Comparison of ENCODE assay signal across 9 mouse cellular contexts in genomic region chr15:66442333-66442732, GRCm38 (mm10). TPM values are rescaled to one million over a fixed set of nuclear protein-coding genes. Genes with fewer than 3 reads are reported as not detected.
DNase-seq lines count a peak whose midpoint lies in the region; ATAC-seq and TF ChIP-seq lines count a peak whose summit lies in the region.
"Had no signal": no experiment of that assay in that cellular context is flagged by ENCODE, and none has a peak within 500 bp of the region (broad histone marks: within the 10 kb centered on the region; RNA-seq: fewer than 3 reads in every experiment).

No protein-coding gene starts in this region.

- ATAC-seq in granulocyte monocyte progenitor cell, adult 5-6 weeks (replicated peaks; ENCODE audit: poor library complexity, severe bottlenecking): 0 out of 2 replicates have a peak, but pooled peaks have one; percentile 35

- peak; percentile 84 for TF ChIP-seq CTCF in left cerebral cortex, adult 2 months (IDR thresholded peaks at IDR 0.05)

- H3K4me3 ChIP-seq in left cerebral cortex, adult 2 months: no peak overlapping the region
- H3K4me3 ChIP-seq: lung, embryonic 15.5 days had no signal

- no peak overlapping the region for H3K27ac ChIP-seq in left cerebral cortex, adult 2 months
- H3K27ac ChIP-seq: lung, embryonic 15.5 days had no signal

- intact Hi-C loops in left cerebral cortex, adult 2 months (cut with DNase I): loop anchor here (2.0 to 10.0 kb wide), 4 partner anchors 144 to 410 kb away; no protein-coding TSS in a partner anchor

- DNase-seq in heart, postnatal 4 days: peak; percentile 58
- no peak for DNase-seq in heart, adult 9 months (ENCODE audit: low spot score in 2 of 2)
- DNase-seq in MEL-GATA-1-ER (ENCODE audit: extremely low read depth, low read depth): peak; percentile 2
- DNase-seq in cerebellum, postnatal 25 days: peak; percentile 70 to 81
- peak; percentile 62 to 67 for DNase-seq in left cerebral cortex, adult 2 months (ENCODE audit: extremely low spot score in 1 of 2, low spot score in 2 of 2)
- peak; percentile 5 to 16 for DNase-seq in natural killer cell, adult 2 months (ENCODE audit: low spot score in 2 of 2)
- no peak for DNase-seq in Muller cell, postnatal 12 days (ENCODE audit: inconsistent ontology term)

RNA-seq across cellular contexts. Expression of gene Lrrc6, which starts 58.4 kb away (rescaled TPM):
- total RNA-seq in heart, postnatal 4 days (2021): not detected
- not detected in 2 replicates for total RNA-seq in granulocyte monocyte progenitor cell, adult 5-6 weeks (2014; fragmentation: Nextera tagmentation)
- not detected in 2 replicates for total RNA-seq in granulocyte monocyte progenitor cell, adult 5-6 weeks (2017)
- total RNA-seq in left cerebral cortex, adult 2 months (2021): 1 to 10 TPM; 4.8 to 6.3 TPM

Comparison
In these comparisons a context has a peak if more than half of its experiments do, and no peak if none do; other contexts are left out.
1. DNase-seq: peak in heart, postnatal 4 days (single experiment), MEL-GATA-1-ER (single experiment), cerebellum, postnatal 25 days (2 of 2), left cerebral cortex, adult 2 months (2 of 2) and natural killer cell, adult 2 months (2 of 2); none in heart, adult 9 months (0 of 2) and Muller cell, postnatal 12 days (single experiment).
2. RNA of gene Lrrc6, which starts 58.4 kb away (total RNA-seq): 4.8 to 6.3 TPM in left cerebral cortex, adult 2 months; not detected in heart, postnatal 4 days and not detected in granulocyte monocyte progenitor cell, adult 5-6 weeks; every median in the first group is over 4 times any median in the second.